In the genomic region with DNA sequence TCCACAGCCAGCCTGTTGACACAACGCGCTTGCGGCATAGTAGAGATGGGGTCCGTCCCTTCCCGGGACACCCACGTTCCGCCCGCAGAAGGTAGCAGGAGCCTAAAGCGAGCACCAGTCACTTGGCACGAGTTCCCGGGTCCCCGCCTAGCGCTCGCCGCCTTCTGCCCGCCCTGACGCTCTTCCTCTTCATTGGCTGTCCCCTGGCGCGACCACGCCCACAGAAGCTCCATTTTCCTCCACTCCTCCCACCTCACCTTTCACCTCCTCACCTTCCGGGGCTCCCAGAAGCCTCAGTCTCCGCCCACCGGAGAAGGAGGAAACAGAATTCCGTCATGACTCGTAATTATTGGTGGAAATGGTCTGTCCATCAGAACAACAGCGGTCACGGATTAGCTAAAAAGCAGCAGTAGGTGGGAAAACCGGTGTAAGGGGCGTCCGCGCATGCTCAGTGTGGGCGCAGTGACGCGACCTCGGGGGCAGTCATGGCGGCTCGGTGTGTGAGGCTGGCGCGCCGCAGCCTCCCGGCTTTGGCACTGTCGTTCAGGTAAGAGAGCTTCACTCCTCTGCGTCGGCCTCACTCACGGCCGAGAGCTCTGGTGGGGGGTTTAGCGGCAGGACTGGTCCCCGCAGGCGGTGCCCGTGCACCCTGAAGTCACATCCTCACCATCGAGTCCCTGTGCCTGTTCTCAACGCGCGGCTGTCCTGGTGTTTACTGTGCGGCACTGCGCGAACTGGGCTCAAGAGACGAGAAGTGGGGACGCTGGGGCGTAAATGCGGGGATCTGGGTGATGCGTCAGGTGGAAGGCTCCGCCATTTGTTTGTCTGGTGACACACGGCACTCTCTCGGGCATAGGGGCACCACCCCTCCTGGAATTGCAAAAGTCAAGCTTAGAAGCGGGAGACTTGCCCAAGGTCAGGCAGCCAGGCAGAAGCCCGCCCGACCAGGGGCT, we compare ENCODE assay signal across 8 mouse cellular contexts. TPM values are rescaled to one million over a fixed set of nuclear protein-coding genes. Genes with fewer than 3 reads are reported as not detected.
DNase-seq lines count a peak whose midpoint lies in the region; ATAC-seq and TF ChIP-seq lines count a peak whose summit lies in the region.

A gene (plus strand): TSS at position 290 of the 953 bp plus-strand sequence.

- H3K4me2 ChIP-seq in hindbrain, postnatal 0 days (ENCODE audit: low read depth, low read length), result peak within 1 kb of the TSS; percentile 79

- peak within 1 kb of the TSS; percentile 94 for H3K27ac ChIP-seq in gastrocnemius, adult 2 months
- peak within 1 kb of the TSS; percentile 77 for H3K27ac ChIP-seq in hindbrain, postnatal 0 days
- H3K27ac ChIP-seq in left cerebral cortex, adult 2 months, result peak within 1 kb of the TSS; percentile 82

- H3K9me3 ChIP-seq in hindbrain, postnatal 0 days (ENCODE audit: low read length), result no peaks in the 10 kb centered on the region

- no peak for TF ChIP-seq CTCF in gastrocnemius, adult 2 months (IDR thresholded peaks at IDR 0.05)
- TF ChIP-seq CTCF in hindbrain, postnatal 0 days (IDR thresholded peaks at IDR 0.05; ENCODE audit: low read depth), result no peak; the same call in 1 of the 2 replicates
- no peak for TF ChIP-seq CTCF in left cerebral cortex, adult 2 months (IDR thresholded peaks at IDR 0.05)

- peak within 1 kb of the TSS; percentile 86 for H3K4me3 ChIP-seq in gastrocnemius, adult 2 months
- peak within 1 kb of the TSS; percentile 67 for H3K4me3 ChIP-seq in hindbrain, postnatal 0 days (ENCODE audit: low read length)
- H3K4me3 ChIP-seq in left cerebral cortex, adult 2 months, result peak within 1 kb of the TSS; percentile 91

- ATAC-seq in common myeloid progenitor, adult 5-6 weeks (replicated peaks; ENCODE audit: low read depth, poor library complexity, severe bottlenecking), result peak; percentile 93
- ATAC-seq in hindbrain, postnatal 0 days, result peak; percentile 96
- peak; percentile 94 for ATAC-seq in megakaryocyte, adult 5-6 weeks (ENCODE audit: poor library complexity, severe bottlenecking)

- H3K27me3 ChIP-seq in hindbrain, postnatal 0 days (ENCODE audit: insufficient read depth, low read length), result no peaks in the 10 kb centered on the region

- H3K36me3 ChIP-seq in hindbrain, postnatal 0 days (ENCODE audit: insufficient read depth, low read length), result peaks cover 5% of the 10 kb centered on the region; the same call in 1 of the 2 replicates

- H3K4me1 ChIP-seq in hindbrain, postnatal 0 days (ENCODE audit: insufficient read depth, low read length), result no peaks in the 10 kb centered on the region; the same call in 1 of the 2 replicates

- intact Hi-C loops in gastrocnemius, adult 2 months (cut with DNase I), result loop anchor here (1.0 to 5.0 kb wide), 2 partner anchors 19 to 72 kb away; a partner anchor contains a TSS
- intact Hi-C loops in left cerebral cortex, adult 2 months (cut with DNase I), result loop anchor here (5.0 kb wide), 2 partner anchors 132 to 433 kb away; no protein-coding TSS in a partner anchor

- H3K9ac ChIP-seq in hindbrain, postnatal 0 days (replicated peaks; ENCODE audit: low read length), result peak within 1 kb of the TSS; percentile 60

- WGBS in hindbrain, postnatal 0 days, result under 1% methylated on average over 68 of the region's 68 CpGs

- DNase-seq in ZHBTc4 (ENCODE audit: low read depth, low spot score), result peak; percentile 100
- DNase-seq in gastrocnemius, adult 2 months, result peak; percentile 99
- peak; percentile 99 for DNase-seq in hindbrain, postnatal 0 days (ENCODE audit: low spot score)
- DNase-seq in left cerebral cortex, adult 2 months (ENCODE audit: extremely low spot score in 1 of 2, low spot score in 2 of 2), result peak; percentile 95 to 98
- peak; percentile 97 to 100 for DNase-seq in right cerebral cortex, adult 2 months (ENCODE audit: low spot score in 2 of 2)
- peak; percentile 99 for DNase-seq in urinary bladder, postnatal 14 days (ENCODE audit: low spot score)

RNA-seq across cellular contexts. Expression of the gene that starts here (rescaled TPM):
- 26.7 and 37.0 TPM in 2 replicates for total RNA-seq in common myeloid progenitor, adult 5-6 weeks (2017)
- 10 to 100 TPM; 30.6 to 39.1 TPM for total RNA-seq in gastrocnemius, adult 2 months (2021)
- total RNA-seq in hindbrain, postnatal 0 days (2014; rRNA removed), result 13.9 and 15.9 TPM in 2 replicates
- 41.4 and 41.9 TPM in 2 replicates for polyA plus RNA-seq in hindbrain, postnatal 0 days (2015; fragmentation: Nextera tagmentation; extraction: Ambion mirVana)
- 10 to 100 TPM; 21.0 to 22.4 TPM for total RNA-seq in left cerebral cortex, adult 2 months (2021)
- 24.3 and 24.7 TPM in 2 replicates for total RNA-seq in megakaryocyte, adult 5-6 weeks (2015)
- total RNA-seq in megakaryocyte, adult 5-6 weeks (2017), result 21.9 and 24.3 TPM in 2 replicates

Comparison
In these comparisons a context has a peak if more than half of its experiments do, and no peak if none do; other contexts are left out.
1. Peak in every context shown above with its lines: DNase-seq, ATAC-seq, H3K4me3 ChIP-seq and H3K27ac ChIP-seq.